Mouse (Mus musculus): ENCODE data around the gene Chrne. TPM values are rescaled to one million over a fixed set of nuclear protein-coding genes. Genes with fewer than 3 reads are reported as not detected.

The Chrne gene
- polyA plus RNA-seq, 2 experiments: 0.20 to 0.43 TPM

DNA sequence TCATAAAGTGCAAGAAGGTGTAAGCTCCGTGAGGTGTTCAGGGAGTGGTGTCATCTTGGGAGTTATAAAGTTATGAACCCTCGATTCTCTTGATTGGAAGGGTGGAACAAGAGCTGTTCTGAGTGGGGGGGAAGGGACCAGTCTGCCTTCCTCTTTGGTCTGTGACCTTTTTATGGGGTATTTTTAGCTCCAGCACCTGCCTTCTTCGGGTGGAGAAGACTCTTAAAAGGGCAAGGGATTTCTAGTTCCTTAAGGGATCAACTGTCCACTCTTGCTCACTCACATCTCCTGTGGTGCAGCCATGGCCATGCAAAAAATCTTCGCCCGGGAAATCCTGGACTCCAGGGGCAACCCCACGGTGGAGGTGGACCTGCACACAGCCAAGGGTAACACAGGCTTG lies 38.6 kb upstream of the Chrne start:
- Histone ChIP-seq H3K27me3 (ENCODE audit: control insufficient read depth, insufficient read depth, low read length) (no peaks in the 10 kb centered on the region), H3K27ac (replicated peaks; ENCODE audit: low read depth, low read length) (peak overlapping the region; percentile 97; the same call in 1 of the 2 replicates), H3K9ac (ENCODE audit: low read depth, low read length, severe bottlenecking) (0 out of 2 replicates have a peak overlapping the region, but pooled peaks have one; percentile 5), H3K9me3 (ENCODE audit: control insufficient read depth, low read length) (no peaks in the 10 kb centered on the region), H3K4me3 (replicated peaks; ENCODE audit: low read length) (no peak overlapping the region), H3K4me2 (replicated peaks; ENCODE audit: low read depth, low read length, severe bottlenecking) (peak overlapping the region; percentile 97; the same call in 1 of the 2 replicates), H3K4me1 (ENCODE audit: control insufficient read depth, insufficient read depth, low read length) (peaks cover 22% of the 10 kb centered on the region), H3K36me3 (ENCODE audit: control insufficient read depth, insufficient read depth, low read length) (peaks cover 20% of the 10 kb centered on the region)
- no peak for DNase-seq (ENCODE audit: low spot score)
- 45% methylated on average over 6 of the region's 6 CpGs for WGBS
- no peak for ATAC-seq (ENCODE audit: low FRiP score, low read depth)
- no peak for TF ChIP-seq POLR2A (IDR thresholded peaks at IDR 0.05; ENCODE audit: borderline replicate concordance, extremely low read depth, insufficient read depth, insufficient read length)

DNA sequence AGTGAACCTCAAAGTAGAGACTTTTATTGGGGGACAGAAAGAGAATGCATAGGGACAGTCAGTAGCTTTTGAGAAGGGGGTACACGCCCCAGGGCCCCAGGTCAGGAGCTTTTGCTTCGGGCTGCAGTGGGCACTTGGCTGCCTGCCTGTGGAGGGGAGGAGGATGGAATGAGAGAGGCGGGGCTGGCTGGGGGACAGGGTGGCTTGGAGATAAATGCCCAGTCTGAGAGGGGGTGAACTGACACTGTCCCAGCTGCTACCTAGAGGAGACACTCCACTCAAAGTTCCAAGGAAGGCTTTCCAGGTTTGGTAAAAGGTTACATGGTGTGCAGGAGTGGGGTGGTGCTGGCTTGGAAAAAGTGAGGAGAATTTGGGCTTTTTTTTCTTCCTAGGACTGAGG lies 37.9 kb upstream of the Chrne start, which contains the start of gene Eno3:
Gene Eno3, plus strand, starts transcription at position 239 of the 400 bp plus-strand sequence.
- TF ChIP-seq POLR2A (IDR thresholded peaks at IDR 0.05; ENCODE audit: borderline replicate concordance, extremely low read depth, insufficient read depth, insufficient read length): no peak
- peak within 1 kb of the TSS; percentile 100 for H3K4me3 ChIP-seq (replicated peaks; ENCODE audit: low read length)
- H3K4me2 ChIP-seq (replicated peaks; ENCODE audit: low read depth, low read length, severe bottlenecking): peak within 1 kb of the TSS; percentile 97
- H3K27me3 ChIP-seq (ENCODE audit: control insufficient read depth, insufficient read depth, low read length): no peaks in the 10 kb centered on the region
- H3K27ac ChIP-seq (replicated peaks; ENCODE audit: low read depth, low read length): peak within 1 kb of the TSS; percentile 97
- no peak for ATAC-seq (ENCODE audit: low FRiP score, low read depth)
- WGBS: 14% methylated on average over 3 of the region's 3 CpGs
- peaks cover 23% of the 10 kb centered on the region for H3K4me1 ChIP-seq (ENCODE audit: control insufficient read depth, insufficient read depth, low read length)
- H3K36me3 ChIP-seq (ENCODE audit: control insufficient read depth, insufficient read depth, low read length): peaks cover 20% of the 10 kb centered on the region
- H3K9ac ChIP-seq (ENCODE audit: low read depth, low read length, severe bottlenecking): peak within 1 kb of the TSS; percentile 96
- H3K9me3 ChIP-seq (ENCODE audit: control insufficient read depth, low read length): no peaks in the 10 kb centered on the region
- peak; percentile 20 for DNase-seq (ENCODE audit: low spot score)

DNA sequence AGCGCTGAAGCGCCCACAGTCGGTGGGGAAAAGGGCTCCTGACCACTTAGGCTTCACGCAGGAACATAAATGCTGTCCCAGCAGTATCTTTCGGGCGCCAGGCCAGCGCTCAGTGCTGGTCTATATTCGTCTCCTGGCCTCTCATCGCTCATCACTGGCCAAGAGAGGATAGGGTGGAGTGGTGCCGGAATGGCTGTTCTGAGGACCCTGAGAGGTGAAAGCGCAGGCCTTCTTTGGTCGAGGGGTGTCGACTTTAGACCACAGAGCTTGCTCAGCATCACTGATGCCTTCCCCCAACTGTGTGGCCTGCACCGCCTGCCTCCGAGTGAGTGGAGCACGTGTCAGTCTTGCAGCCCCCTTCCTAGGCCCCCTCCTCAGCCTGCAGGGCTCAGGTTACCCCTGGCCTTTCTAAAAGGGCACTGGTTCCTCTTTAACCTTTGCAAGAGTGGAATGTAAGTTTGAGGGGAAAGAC lies 37.5 kb upstream of the Chrne start:
- DNase-seq (ENCODE audit: low spot score) (peak; percentile 49), ATAC-seq (ENCODE audit: low FRiP score, low read depth) (peak; percentile 31; the same call in 1 of the 2 replicates)
- H3K27me3 ChIP-seq (ENCODE audit: control insufficient read depth, insufficient read depth, low read length): no peaks in the 10 kb centered on the region
- H3K9ac ChIP-seq (ENCODE audit: low read depth, low read length, severe bottlenecking): peak overlapping the region; percentile 96
- 11% methylated on average over 16 of the region's 16 CpGs for WGBS
- H3K36me3 ChIP-seq (ENCODE audit: control insufficient read depth, insufficient read depth, low read length): peaks cover 23% of the 10 kb centered on the region
- peak overlapping the region; percentile 100 for H3K4me3 ChIP-seq (replicated peaks; ENCODE audit: low read length)
- H3K27ac ChIP-seq (replicated peaks; ENCODE audit: low read depth, low read length): peak overlapping the region; percentile 97
- TF ChIP-seq POLR2A (IDR thresholded peaks at IDR 0.05; ENCODE audit: borderline replicate concordance, extremely low read depth, insufficient read depth, insufficient read length): no peak
- peaks cover 23% of the 10 kb centered on the region for H3K4me1 ChIP-seq (ENCODE audit: control insufficient read depth, insufficient read depth, low read length)
- no peaks in the 10 kb centered on the region for H3K9me3 ChIP-seq (ENCODE audit: control insufficient read depth, low read length)
- peak overlapping the region; percentile 97 for H3K4me2 ChIP-seq (replicated peaks; ENCODE audit: low read depth, low read length, severe bottlenecking)

DNA sequence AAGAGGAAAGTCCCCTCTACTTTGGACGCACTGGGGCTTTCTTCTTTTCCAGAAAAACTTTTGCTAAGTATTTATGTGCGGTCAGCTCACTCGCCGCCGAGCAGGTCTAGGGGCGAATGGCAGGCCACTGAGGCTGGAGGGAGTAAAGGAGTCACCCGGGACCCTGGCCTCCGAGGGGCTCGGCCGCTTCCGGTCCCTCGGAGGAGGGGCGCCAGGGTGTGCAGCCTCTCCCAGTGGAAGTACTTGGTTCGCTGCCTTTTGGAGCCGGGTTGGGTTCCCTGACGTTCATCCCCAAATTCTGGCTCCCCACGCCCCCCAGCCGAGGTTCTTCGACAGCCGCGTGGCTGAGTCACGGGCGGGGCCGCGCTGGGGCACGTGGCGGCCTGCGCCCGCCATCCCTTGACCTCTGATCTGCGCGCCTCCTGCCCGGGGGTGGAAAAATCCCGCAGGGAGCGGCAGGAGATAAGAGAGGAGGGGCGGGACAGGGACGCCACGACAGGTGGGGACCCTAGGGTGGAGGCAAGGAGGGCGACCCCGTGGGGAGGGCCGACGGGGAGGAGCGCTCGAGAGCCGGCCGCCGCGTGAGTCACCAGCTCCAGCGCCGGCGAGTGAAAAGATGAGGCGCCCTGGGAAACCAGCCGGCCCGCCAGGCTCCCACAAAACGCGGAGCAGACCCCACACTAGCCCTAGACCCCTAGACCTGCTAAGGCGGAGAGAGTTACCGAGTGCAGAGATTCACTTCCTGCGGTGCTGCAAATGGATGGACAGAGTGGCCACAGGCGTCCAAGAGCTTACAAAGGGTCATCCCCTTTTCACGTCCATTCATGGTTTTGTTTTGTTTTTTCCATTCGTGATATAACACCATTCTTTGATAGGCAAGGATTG lies 36.8 kb upstream of the Chrne start:
- DNase-seq (ENCODE audit: low spot score) (peak; percentile 64), ATAC-seq (ENCODE audit: low FRiP score, low read depth) (peak; percentile 16)
- peaks cover 29% of the 10 kb centered on the region for H3K36me3 ChIP-seq (ENCODE audit: control insufficient read depth, insufficient read depth, low read length)
- peaks cover 24% of the 10 kb centered on the region for H3K4me1 ChIP-seq (ENCODE audit: control insufficient read depth, insufficient read depth, low read length)
- TF ChIP-seq POLR2A (IDR thresholded peaks at IDR 0.05; ENCODE audit: borderline replicate concordance, extremely low read depth, insufficient read depth, insufficient read length): peak; percentile 31; the same call in 1 of the 2 replicates
- peak overlapping the region; percentile 97 for H3K4me2 ChIP-seq (replicated peaks; ENCODE audit: low read depth, low read length, severe bottlenecking)
- H3K27me3 ChIP-seq (ENCODE audit: control insufficient read depth, insufficient read depth, low read length): no peaks in the 10 kb centered on the region
- no peaks in the 10 kb centered on the region for H3K9me3 ChIP-seq (ENCODE audit: control insufficient read depth, low read length)
- H3K27ac ChIP-seq (replicated peaks; ENCODE audit: low read depth, low read length): peak overlapping the region; percentile 97
- H3K9ac ChIP-seq (ENCODE audit: low read depth, low read length, severe bottlenecking): peak overlapping the region; percentile 96
- H3K4me3 ChIP-seq (replicated peaks; ENCODE audit: low read length): peak overlapping the region; percentile 100
- WGBS: under 1% methylated on average over 60 of the region's 61 CpGs

DNA sequence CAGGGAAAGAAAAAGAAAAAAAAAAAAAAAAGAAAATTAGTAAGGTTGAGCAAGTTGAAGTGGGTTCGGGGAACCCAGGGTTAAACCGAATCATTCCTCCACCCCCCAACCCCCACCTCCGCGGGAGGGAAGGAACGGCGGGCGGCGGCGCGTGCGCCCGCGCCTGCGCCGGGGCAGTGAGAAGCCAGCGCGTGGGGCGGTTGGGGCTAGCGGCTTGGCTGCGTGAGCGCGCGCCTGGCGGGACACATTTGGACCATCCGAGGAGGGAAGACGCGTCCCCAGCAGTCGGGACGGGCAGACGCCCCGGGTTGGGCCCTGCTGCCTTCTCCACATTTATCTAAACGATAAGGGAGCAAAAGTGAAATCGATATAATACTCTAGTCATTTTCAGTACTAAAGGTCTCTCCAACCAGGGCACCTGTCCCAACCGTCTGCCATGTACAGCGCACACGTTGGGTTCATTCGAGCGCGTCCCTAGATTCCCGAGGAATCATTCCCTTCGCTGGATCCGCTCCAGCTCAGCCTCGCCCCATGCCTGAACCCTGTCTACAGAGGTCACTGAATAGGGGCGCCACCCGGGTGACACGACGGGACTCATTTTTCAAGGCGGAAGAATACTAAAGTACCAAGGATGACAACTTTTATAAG lies 36.0 kb upstream of the Chrne start:
- peak overlapping the region; percentile 96 for H3K9ac ChIP-seq (ENCODE audit: low read depth, low read length, severe bottlenecking)
- peaks cover 26% of the 10 kb centered on the region for H3K4me1 ChIP-seq (ENCODE audit: control insufficient read depth, insufficient read depth, low read length)
- ATAC-seq (ENCODE audit: low FRiP score, low read depth) (peak; percentile 68), DNase-seq (ENCODE audit: low spot score) (peak; percentile 90)
- peak; percentile 76; the same call in 1 of the 2 replicates for TF ChIP-seq POLR2A (IDR thresholded peaks at IDR 0.05; ENCODE audit: borderline replicate concordance, extremely low read depth, insufficient read depth, insufficient read length)
- H3K9me3 ChIP-seq (ENCODE audit: control insufficient read depth, low read length): no peaks in the 10 kb centered on the region
- peak overlapping the region; percentile 100 for H3K4me3 ChIP-seq (replicated peaks; ENCODE audit: low read length)
- peak overlapping the region; percentile 97 for H3K27ac ChIP-seq (replicated peaks; ENCODE audit: low read depth, low read length)
- H3K27me3 ChIP-seq (ENCODE audit: control insufficient read depth, insufficient read depth, low read length): no peaks in the 10 kb centered on the region
- under 1% methylated on average over 48 of the region's 48 CpGs for WGBS
- H3K36me3 ChIP-seq (ENCODE audit: control insufficient read depth, insufficient read depth, low read length): peaks cover 31% of the 10 kb centered on the region
- peak overlapping the region; percentile 97 for H3K4me2 ChIP-seq (replicated peaks; ENCODE audit: low read depth, low read length, severe bottlenecking)
